Mouse (Mus musculus): ENCODE measurements around the gene Frem1. TPM values are rescaled to one million over a fixed set of nuclear protein-coding genes. Genes with fewer than 3 reads are reported as not detected.

The Frem1 gene
- polyA plus RNA-seq, 1 experiment from 2014 or later: 11.7 TPM

DNA sequence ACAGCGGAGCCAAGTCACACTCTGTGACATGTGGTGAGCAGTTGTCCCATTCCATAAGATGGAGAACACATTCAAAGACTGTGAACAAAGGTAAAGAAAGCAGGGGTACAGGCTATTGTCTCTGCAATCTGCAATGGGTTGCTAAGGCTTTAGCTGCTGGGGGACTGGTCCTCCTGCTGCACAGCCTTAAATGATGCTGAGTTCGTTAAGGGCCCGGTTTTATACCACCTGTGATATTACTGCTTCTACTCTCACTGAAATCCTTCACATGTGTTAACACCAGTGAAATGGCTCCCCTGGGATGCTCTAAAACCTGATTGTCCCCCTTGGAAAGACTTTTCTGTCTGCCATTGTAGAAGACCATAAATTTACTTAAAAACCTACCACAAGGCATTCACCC, 6.1 kb downstream of the Frem1 start:
- Histone ChIP-seq H3K36me3 (ENCODE audit: control insufficient read depth, insufficient read depth, low read length) (no peaks in the 10 kb centered on the region), H3K4me1 (ENCODE audit: control insufficient read depth, insufficient read depth, low read length) (peaks cover 13% of the 10 kb centered on the region), H3K4me3 (replicated peaks; ENCODE audit: low read length) (no peak overlapping the region), H3K9me3 (replicated peaks; ENCODE audit: control insufficient read depth, low read length) (no peaks in the 10 kb centered on the region), H3K9ac (ENCODE audit: low read length) (no peak overlapping the region), H3K27me3 (ENCODE audit: control insufficient read depth, insufficient read depth, low read length) (no peaks in the 10 kb centered on the region), H3K4me2 (ENCODE audit: low read depth, low read length) (no peak overlapping the region), H3K27ac (ENCODE audit: low read length) (no peak overlapping the region)
- ATAC-seq (ENCODE audit: insufficient read depth, low FRiP score): no peak
- WGBS: 90% methylated on average over 3 of the region's 3 CpGs

DNA sequence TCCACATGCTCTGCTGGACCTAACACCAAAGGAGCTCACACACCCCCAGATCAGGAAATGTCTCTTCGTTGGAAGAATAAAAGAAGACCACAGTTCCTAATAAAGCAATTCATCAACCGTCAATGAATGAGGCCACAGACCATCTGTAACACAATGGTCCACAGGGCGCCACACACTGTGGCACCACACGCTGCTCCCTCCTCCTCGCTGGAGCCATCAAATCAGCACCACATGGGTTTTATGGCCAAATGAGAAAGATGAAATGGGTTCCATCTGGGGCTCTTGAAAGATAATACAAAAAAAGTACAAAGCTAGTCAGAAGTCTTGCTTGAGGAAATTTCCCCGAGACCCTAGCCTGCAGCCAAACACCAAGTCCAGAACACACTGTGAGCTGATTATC, 6.9 kb downstream of the Frem1 start:
- peaks cover 13% of the 10 kb centered on the region for H3K4me1 ChIP-seq (ENCODE audit: control insufficient read depth, insufficient read depth, low read length)
- H3K36me3 ChIP-seq (ENCODE audit: control insufficient read depth, insufficient read depth, low read length): no peaks in the 10 kb centered on the region
- no peak overlapping the region for H3K27ac ChIP-seq (ENCODE audit: low read length)

DNA sequence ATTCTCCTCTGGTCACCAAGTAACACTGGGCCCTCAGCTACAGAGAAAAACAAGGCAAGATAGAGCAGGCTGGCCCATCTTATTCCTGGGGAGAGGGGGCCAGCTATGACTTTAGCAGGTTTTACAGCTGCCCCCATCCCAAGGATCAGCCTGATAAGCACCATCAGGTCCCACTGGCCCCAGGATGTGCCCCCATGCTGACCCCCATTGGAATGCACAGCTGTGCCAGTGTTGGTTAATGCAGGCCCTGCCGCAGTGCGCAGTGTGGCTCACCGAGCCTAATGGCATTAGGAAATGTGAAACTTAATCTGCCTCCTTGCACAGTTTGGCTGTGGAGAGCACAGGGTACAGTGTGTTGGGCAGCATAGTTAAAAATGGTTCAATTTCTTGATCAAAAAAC, 11.4 kb downstream of the Frem1 start:
- Histone ChIP-seq H3K27ac (ENCODE audit: low read length) (no peak overlapping the region), H3K36me3 (ENCODE audit: control insufficient read depth, insufficient read depth, low read length) (no peaks in the 10 kb centered on the region), H3K4me3 (replicated peaks; ENCODE audit: low read length) (no peak overlapping the region), H3K4me2 (ENCODE audit: low read depth, low read length) (no peak overlapping the region), H3K9me3 (replicated peaks; ENCODE audit: control insufficient read depth, low read length) (no peaks in the 10 kb centered on the region), H3K9ac (ENCODE audit: low read length) (no peak overlapping the region), H3K4me1 (ENCODE audit: control insufficient read depth, insufficient read depth, low read length) (no peaks in the 10 kb centered on the region), H3K27me3 (ENCODE audit: control insufficient read depth, insufficient read depth, low read length) (no peaks in the 10 kb centered on the region)
- ATAC-seq (ENCODE audit: insufficient read depth, low FRiP score): no peak
- WGBS: 52% methylated on average over 3 of the region's 3 CpGs

More for the DNA sequence above, 6.9 kb downstream of the Frem1 start:
- Histone ChIP-seq H3K27me3 (ENCODE audit: control insufficient read depth, insufficient read depth, low read length) (no peaks in the 10 kb centered on the region), H3K9me3 (replicated peaks; ENCODE audit: control insufficient read depth, low read length) (no peaks in the 10 kb centered on the region), H3K4me2 (ENCODE audit: low read depth, low read length) (no peak overlapping the region), H3K4me3 (replicated peaks; ENCODE audit: low read length) (no peak overlapping the region), H3K9ac (ENCODE audit: low read length) (no peak overlapping the region)
- ATAC-seq (ENCODE audit: insufficient read depth, low FRiP score): no peak
- 73% methylated on average over 6 of the region's 6 CpGs for WGBS

DNA sequence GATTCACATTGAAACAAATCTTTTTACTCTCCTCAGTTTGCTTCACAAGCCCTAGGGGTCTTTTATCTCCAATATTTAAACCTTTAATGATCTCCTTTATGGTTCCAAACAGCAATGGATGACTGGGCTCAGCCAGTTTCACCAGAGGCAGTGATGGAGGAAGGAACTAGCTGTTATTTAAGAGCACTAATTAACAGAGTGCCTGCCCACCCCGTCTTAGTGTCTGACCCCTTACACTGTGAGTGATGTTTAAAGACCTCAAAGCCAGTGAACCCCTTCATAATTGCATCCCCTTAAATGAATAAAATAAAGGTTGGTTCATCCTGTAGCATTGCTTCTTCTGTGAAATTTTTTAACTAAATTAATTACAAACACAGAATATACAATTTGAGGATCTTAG, 19.4 kb downstream of the Frem1 start:
- Histone ChIP-seq H3K27me3 (ENCODE audit: control insufficient read depth, insufficient read depth, low read length) (no peaks in the 10 kb centered on the region), H3K4me2 (ENCODE audit: low read depth, low read length) (no peak overlapping the region), H3K4me1 (ENCODE audit: control insufficient read depth, insufficient read depth, low read length) (peaks cover 7% of the 10 kb centered on the region; the same call in 1 of the 2 replicates), H3K9me3 (replicated peaks; ENCODE audit: control insufficient read depth, low read length) (no peaks in the 10 kb centered on the region), H3K36me3 (ENCODE audit: control insufficient read depth, insufficient read depth, low read length) (no peaks in the 10 kb centered on the region), H3K27ac (ENCODE audit: low read length) (no peak overlapping the region), H3K4me3 (replicated peaks; ENCODE audit: low read length) (no peak overlapping the region), H3K9ac (ENCODE audit: low read length) (no peak overlapping the region)
- no peak for ATAC-seq (ENCODE audit: insufficient read depth, low FRiP score)
- WGBS: 60% methylated on average over 1 of the region's 1 CpGs

DNA sequence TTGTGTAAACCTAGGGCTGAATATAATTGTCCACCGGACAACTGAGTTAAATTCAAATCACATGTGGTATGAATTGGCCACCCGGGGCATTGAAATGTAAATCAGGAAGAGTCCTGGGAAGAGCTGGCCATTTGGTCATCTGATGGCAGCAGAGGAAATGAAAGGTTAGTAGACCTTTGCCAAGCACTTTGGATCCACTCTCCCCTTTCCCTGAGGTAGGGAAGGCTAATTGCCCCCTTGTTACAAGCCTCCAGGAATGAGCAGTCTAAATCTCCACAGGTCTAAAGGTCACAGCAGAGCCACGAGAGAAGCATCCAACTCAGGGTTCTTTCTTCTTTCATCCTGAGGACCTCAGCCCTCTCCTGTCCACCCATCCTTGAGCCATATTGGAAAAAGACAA, 20.5 kb downstream of the Frem1 start:
- Histone ChIP-seq H3K9ac (ENCODE audit: low read length) (no peak overlapping the region), H3K4me1 (ENCODE audit: control insufficient read depth, insufficient read depth, low read length) (peaks cover 7% of the 10 kb centered on the region; the same call in 1 of the 2 replicates), H3K9me3 (replicated peaks; ENCODE audit: control insufficient read depth, low read length) (no peaks in the 10 kb centered on the region), H3K27ac (ENCODE audit: low read length) (no peak overlapping the region), H3K36me3 (ENCODE audit: control insufficient read depth, insufficient read depth, low read length) (no peaks in the 10 kb centered on the region), H3K4me3 (replicated peaks; ENCODE audit: low read length) (no peak overlapping the region), H3K4me2 (ENCODE audit: low read depth, low read length) (no peak overlapping the region), H3K27me3 (ENCODE audit: control insufficient read depth, insufficient read depth, low read length) (no peaks in the 10 kb centered on the region)
- WGBS: 61% methylated on average over 3 of the region's 3 CpGs
- ATAC-seq (ENCODE audit: insufficient read depth, low FRiP score): no peak

DNA sequence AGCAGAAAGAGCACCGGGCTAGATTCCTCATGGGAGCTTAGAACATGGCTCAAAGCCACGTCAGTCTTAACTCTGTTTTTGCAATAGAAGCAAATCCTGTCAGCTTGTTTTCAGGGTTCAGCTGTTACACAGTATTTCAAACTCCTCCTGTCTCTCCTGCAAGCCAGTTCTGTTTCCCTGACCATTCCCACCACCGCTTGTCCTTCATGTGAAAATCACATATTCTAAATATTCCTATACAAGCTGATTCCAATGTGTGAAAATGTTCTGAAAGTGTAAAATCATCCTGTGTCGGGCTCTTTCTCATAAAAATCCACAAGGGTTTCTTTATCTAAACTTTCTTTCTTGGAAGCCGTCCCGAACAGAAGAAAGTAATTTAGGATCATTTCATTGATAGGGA, 22.0 kb downstream of the Frem1 start:
- H3K4me3 ChIP-seq (replicated peaks; ENCODE audit: low read length): no peak overlapping the region
- peaks cover 7% of the 10 kb centered on the region; the same call in 1 of the 2 replicates for H3K4me1 ChIP-seq (ENCODE audit: control insufficient read depth, insufficient read depth, low read length)
- no peak overlapping the region for H3K4me2 ChIP-seq (ENCODE audit: low read depth, low read length)
- no peak for ATAC-seq (ENCODE audit: insufficient read depth, low FRiP score)
- H3K36me3 ChIP-seq (ENCODE audit: control insufficient read depth, insufficient read depth, low read length): no peaks in the 10 kb centered on the region
- no peak overlapping the region for H3K27ac ChIP-seq (ENCODE audit: low read length)
- WGBS: 65% methylated on average over 6 of the region's 6 CpGs
- H3K9ac ChIP-seq (ENCODE audit: low read length): no peak overlapping the region
- no peaks in the 10 kb centered on the region for H3K27me3 ChIP-seq (ENCODE audit: control insufficient read depth, insufficient read depth, low read length)
- H3K9me3 ChIP-seq (replicated peaks; ENCODE audit: control insufficient read depth, low read length): no peaks in the 10 kb centered on the region

DNA sequence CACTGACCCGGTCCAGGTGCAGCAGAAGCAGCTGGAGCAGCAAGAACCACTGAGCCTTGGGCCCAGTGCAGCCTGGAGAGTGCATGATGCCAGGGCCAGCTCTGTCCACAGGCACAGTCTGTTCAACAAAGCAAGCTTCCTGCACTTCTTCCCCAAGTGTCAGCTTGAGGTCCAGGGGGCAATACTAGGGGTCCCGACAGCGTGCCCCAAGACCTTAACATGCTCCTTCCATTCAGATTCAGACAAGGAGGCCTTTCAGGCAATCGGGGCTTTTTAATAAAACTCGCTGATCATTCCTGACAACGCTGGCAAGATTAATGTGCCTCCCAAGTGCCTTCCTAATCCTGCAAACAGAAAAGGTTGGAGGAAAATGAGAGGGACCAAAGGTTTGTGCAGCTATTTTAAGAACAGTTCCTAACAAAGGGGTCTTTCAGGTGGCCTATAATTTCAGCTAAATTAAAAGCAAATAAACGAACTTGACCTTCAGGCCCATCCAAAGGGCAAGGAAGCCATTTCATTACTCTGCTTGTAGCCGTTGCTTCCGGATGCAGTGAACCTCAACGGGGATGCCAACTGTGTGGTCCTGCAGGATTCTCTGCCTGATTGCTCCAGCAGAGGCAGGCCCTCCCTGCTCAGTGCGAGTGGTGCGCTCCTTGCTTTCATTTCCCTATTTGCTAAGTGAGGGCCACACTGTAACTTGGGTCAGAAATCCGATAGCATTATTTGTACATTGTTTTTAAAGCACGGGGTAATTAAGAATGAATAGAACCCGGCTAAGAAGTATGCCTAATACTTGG, 31.2 kb downstream of the Frem1 start:
- H3K9ac ChIP-seq (ENCODE audit: low read length): no peak overlapping the region
- no peak for ATAC-seq (ENCODE audit: insufficient read depth, low FRiP score)
- no peaks in the 10 kb centered on the region for H3K36me3 ChIP-seq (ENCODE audit: control insufficient read depth, insufficient read depth, low read length)
- no peaks in the 10 kb centered on the region for H3K27me3 ChIP-seq (ENCODE audit: control insufficient read depth, insufficient read depth, low read length)
- WGBS: 28% methylated on average over 15 of the region's 15 CpGs
- H3K9me3 ChIP-seq (replicated peaks; ENCODE audit: control insufficient read depth, low read length): no peaks in the 10 kb centered on the region
- no peak overlapping the region for H3K4me3 ChIP-seq (replicated peaks; ENCODE audit: low read length)
- no peak overlapping the region for H3K27ac ChIP-seq (ENCODE audit: low read length)
- no peaks in the 10 kb centered on the region for H3K4me1 ChIP-seq (ENCODE audit: control insufficient read depth, insufficient read depth, low read length)
- no peak overlapping the region for H3K4me2 ChIP-seq (ENCODE audit: low read depth, low read length)

DNA sequence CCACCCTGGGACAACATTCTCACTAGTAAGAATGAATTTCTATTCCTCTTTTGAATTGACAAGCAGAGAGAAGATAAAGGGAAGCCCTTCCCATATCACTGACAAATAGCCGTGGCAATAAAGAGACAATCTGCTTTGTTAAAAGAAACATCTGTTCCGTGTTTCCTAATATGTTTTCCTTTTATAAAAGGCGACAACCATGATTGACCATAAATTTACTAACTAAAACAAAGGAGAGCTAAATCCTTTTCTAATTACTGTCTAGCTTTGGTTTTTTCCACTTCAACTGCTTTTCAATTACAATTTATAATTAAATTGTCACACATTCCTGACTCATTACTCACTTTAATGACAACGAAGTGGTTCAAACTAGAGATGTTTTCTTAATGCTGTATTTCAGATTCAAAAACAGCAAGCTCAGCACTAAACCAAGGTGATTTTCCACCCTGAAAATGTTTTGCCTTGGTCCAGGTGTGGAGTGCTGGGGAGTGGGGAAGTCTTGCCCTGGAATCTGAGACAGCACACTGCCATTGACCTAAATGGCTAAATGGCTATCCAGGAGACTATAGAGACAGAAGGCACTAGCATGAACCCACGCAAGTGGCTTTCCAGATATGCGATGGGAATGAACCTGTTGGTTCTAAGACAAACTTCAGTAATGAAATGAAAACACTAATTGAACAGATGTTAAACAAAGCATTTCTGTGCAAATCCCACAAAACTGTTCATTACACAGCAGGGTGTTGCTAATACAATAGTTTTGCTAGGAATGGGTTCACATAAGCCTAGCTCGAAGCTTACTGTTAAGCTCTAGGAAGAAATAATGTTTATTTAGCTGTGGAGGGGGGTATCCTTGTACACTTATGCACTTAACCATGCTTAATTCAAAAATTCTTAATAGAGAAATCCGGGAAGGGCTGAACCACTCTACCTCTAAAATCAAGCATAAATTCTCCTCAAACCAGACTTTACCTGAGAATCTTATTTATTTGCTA, 33.7 kb downstream of the Frem1 start:
- ATAC-seq (ENCODE audit: insufficient read depth, low FRiP score): no peak
- H3K27me3 ChIP-seq (ENCODE audit: control insufficient read depth, insufficient read depth, low read length): no peaks in the 10 kb centered on the region
- no peak overlapping the region for H3K4me3 ChIP-seq (replicated peaks; ENCODE audit: low read length)
- no peaks in the 10 kb centered on the region for H3K9me3 ChIP-seq (replicated peaks; ENCODE audit: control insufficient read depth, low read length)
- no peaks in the 10 kb centered on the region for H3K36me3 ChIP-seq (ENCODE audit: control insufficient read depth, insufficient read depth, low read length)
- H3K9ac ChIP-seq (ENCODE audit: low read length): no peak overlapping the region
- H3K27ac ChIP-seq (ENCODE audit: low read length): no peak overlapping the region
- H3K4me2 ChIP-seq (ENCODE audit: low read depth, low read length): no peak overlapping the region
- no peaks in the 10 kb centered on the region for H3K4me1 ChIP-seq (ENCODE audit: control insufficient read depth, insufficient read depth, low read length)
- 60% methylated on average over 8 of the region's 8 CpGs for WGBS

DNA sequence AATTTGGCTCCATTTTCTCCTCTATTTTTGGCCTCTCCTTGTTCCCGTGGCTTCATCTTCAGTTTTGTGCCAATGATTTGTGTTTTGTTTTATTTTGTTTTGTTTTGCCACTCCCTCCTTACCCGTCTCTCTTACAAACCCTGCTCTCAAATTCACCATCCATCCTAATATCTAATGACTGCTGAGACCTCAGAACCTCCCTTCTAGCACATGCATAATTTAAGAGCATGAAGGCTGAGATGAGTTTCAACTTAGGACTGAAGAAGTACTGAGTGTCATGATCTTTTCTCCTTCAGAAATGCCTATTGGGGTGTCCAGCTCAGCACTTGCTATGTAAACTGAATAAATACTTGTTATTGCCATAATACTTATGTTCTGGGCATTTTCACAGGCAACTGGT, 37.6 kb downstream of the Frem1 start:
- H3K9me3 ChIP-seq (replicated peaks; ENCODE audit: control insufficient read depth, low read length): no peaks in the 10 kb centered on the region
- H3K4me3 ChIP-seq (replicated peaks; ENCODE audit: low read length): no peak overlapping the region
- H3K9ac ChIP-seq (ENCODE audit: low read length): no peak overlapping the region
- H3K36me3 ChIP-seq (ENCODE audit: control insufficient read depth, insufficient read depth, low read length): no peaks in the 10 kb centered on the region
- 69% methylated on average over 2 of the region's 2 CpGs for WGBS
- ATAC-seq (ENCODE audit: insufficient read depth, low FRiP score): no peak
- no peak overlapping the region for H3K27ac ChIP-seq (ENCODE audit: low read length)
- no peak overlapping the region for H3K4me2 ChIP-seq (ENCODE audit: low read depth, low read length)
- H3K4me1 ChIP-seq (ENCODE audit: control insufficient read depth, insufficient read depth, low read length): no peaks in the 10 kb centered on the region
- no peaks in the 10 kb centered on the region for H3K27me3 ChIP-seq (ENCODE audit: control insufficient read depth, insufficient read depth, low read length)
